Mouse (Mus musculus) kidney, adult 2 months (tissue): Measurements from ENCODE around the gene Map4k3.

Source experiments
- CTCF ChIP-seq: fragments of 200-500 bp; conservative IDR thresholded peaks from 2 replicates; pipeline ENCODE4 v1.5.1; 2011; ENCODE audit warnings: low read depth, mild to moderate bottlenecking, control low read depth, low read length, moderate library complexity, mixed read lengths; ENCODE audit not compliant: insufficient read depth, insufficient read length
- POLR2A ChIP-seq: fragments of 200-500 bp; IDR thresholded peaks from one replicate; pipeline ENCODE4 v1.6.1; 2011; ENCODE audit warnings: low read depth, low read length, control low read depth

GRCm38 (mm10) chr17:80618890-80619289, 109.4 kb downstream of the Map4k3 start:
- TF ChIP-seq CTCF: no peak
- TF ChIP-seq POLR2A: no peak
